Mouse (Mus musculus) thymus, adult 2 months (tissue): ENCODE data around the gene Xrcc2. TPM values are rescaled to one million over a fixed set of nuclear protein-coding genes. Genes with fewer than 3 reads are reported as not detected.

Experiments used
- DNase-seq: peaks from one replicate; pipeline ENCODE4 v3.0.0; 2021
- H3K27ac ChIP-seq: fragments of 200-500 bp; 2 replicates; pipeline ENCODE4 v1.5.1; 2012; ENCODE audit warnings: low read length, control low read depth; ENCODE audit not compliant: control insufficient read depth, insufficient read depth
- H3K27me3 ChIP-seq: fragments of 200-500 bp; 2 replicates; pipeline ENCODE4 v1.6.1; 2012; ENCODE audit warnings: mild to moderate bottlenecking, low read length, moderate library complexity, mixed read lengths; ENCODE audit not compliant: control insufficient read depth, insufficient read depth
- H3K36me3 ChIP-seq: fragments of 200-500 bp; 2 replicates; pipeline ENCODE4 v1.6.1; 2012; ENCODE audit warnings: mild to moderate bottlenecking, low read length, moderate library complexity; ENCODE audit not compliant: control insufficient read depth, insufficient read depth
- H3K4me1 ChIP-seq: fragments of 200-500 bp; replicated peaks from 2 replicates; pipeline ENCODE4 v1.6.1; 2012; ENCODE audit warnings: low read length; ENCODE audit not compliant: control insufficient read depth, insufficient read depth
- H3K4me3 ChIP-seq: fragments of 200-500 bp; 2 replicates; pipeline ENCODE4 v1.5.1; 2012; ENCODE audit warnings: mild to moderate bottlenecking, low read length, control low read depth, moderate library complexity; ENCODE audit not compliant: control insufficient read depth, insufficient read depth
- CTCF ChIP-seq: fragments of 200-500 bp; IDR thresholded peaks from 2 replicates; pipeline ENCODE4 v1.5.1; 2012; ENCODE audit warnings: mild to moderate bottlenecking, control low read depth, low read length, moderate library complexity, borderline replicate concordance; ENCODE audit not compliant: control insufficient read depth, poor library complexity, insufficient read depth; ENCODE audit errors: extremely low read depth
- POLR2A ChIP-seq: fragments of 200-500 bp; IDR thresholded peaks from 2 replicates; pipeline ENCODE4 v1.6.1; 2012; ENCODE audit warnings: mild to moderate bottlenecking, low read length, control low read depth, moderate library complexity; ENCODE audit not compliant: control insufficient read depth, poor library complexity, insufficient read depth; ENCODE audit errors: extremely low read depth
- WGBS: fragments of 180-500 bp; shearing (Covaris S2); methylation state at CpG from one replicate; pipeline ENCODE4 v1.1.7; 2018; 5-methylcytosine and 5-hydroxymethylcytosine counted together
- polyA plus RNA-seq: library from polyadenylated mRNA; depleted of rRNA; stranded (reverse); fragments of >200 nt; gene quantifications from 2 replicates; pipeline ENCODE4 v1.2.3, GENCODE M21; 2012; rRNA removed

Xrcc2 gene
- polyA plus RNA-seq, 1 experiment: 10.6 TPM

- no peak for DNase-seq
Measured at GRCm38 (mm10) chr5:25652435-25652834, 53.2 kb downstream of the Xrcc2 start.

GRCm38 (mm10) chr5:25645661-25646364, 59.8 kb downstream of the Xrcc2 start:
- H3K36me3 ChIP-seq: no peaks in the 10 kb centered on the region
- no peak for DNase-seq
- TF ChIP-seq CTCF: no peak
- no peak overlapping the region for H3K4me3 ChIP-seq
- WGBS: 92% methylated on average over 8 of the region's 8 CpGs
- H3K4me1 ChIP-seq: no peaks in the 10 kb centered on the region
- H3K27ac ChIP-seq: no peak overlapping the region
- H3K27me3 ChIP-seq: no peaks in the 10 kb centered on the region

More at GRCm38 (mm10) chr5:25652435-25652834, 53.2 kb downstream of the Xrcc2 start:
- H3K27me3 ChIP-seq: no peaks in the 10 kb centered on the region
- TF ChIP-seq CTCF: no peak
- TF ChIP-seq POLR2A: no peak
- no peaks in the 10 kb centered on the region for H3K4me1 ChIP-seq
- WGBS: 97% methylated on average over 7 of the region's 7 CpGs
- H3K36me3 ChIP-seq: no peaks in the 10 kb centered on the region
- no peak overlapping the region for H3K4me3 ChIP-seq
- H3K27ac ChIP-seq: no peak overlapping the region

GRCm38 (mm10) chr5:25644509-25644908, 61.1 kb downstream of the Xrcc2 start:
- WGBS: 96% methylated on average over 2 of the region's 2 CpGs
- peaks cover under 1% of the 10 kb centered on the region; the same call in 1 of the 2 replicates for H3K4me1 ChIP-seq
- DNase-seq: no peak
- H3K27ac ChIP-seq: no peak overlapping the region
- no peaks in the 10 kb centered on the region for H3K36me3 ChIP-seq
- no peak overlapping the region for H3K4me3 ChIP-seq
- H3K27me3 ChIP-seq: no peaks in the 10 kb centered on the region
- TF ChIP-seq POLR2A: no peak
- no peak for TF ChIP-seq CTCF

DNA sequence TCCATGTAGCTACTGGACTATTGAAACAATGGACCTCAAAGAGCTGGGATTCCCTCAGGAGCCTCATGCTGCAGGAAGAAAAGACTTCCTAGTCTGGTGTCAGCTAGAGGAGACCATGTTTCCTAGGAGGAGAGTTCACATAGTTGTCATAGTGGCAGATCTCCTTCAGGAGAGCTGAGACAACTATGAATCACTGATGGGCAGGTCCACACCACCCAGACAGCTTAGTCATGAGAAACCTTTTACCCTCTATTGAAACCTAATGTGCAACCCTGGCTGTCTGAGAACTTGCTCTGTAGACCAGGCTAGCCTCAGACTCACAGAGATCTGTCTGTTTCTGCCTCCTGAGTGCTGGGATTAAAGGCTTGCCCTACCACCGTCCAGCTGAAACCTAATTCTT, 62.9 kb downstream of the Xrcc2 start:
- WGBS: 88% methylated on average over 1 of the region's 1 CpGs

More for the DNA sequence above, 62.9 kb downstream of the Xrcc2 start:
- TF ChIP-seq POLR2A (no peak), CTCF (no peak)
- Histone ChIP-seq H3K36me3 (no peaks in the 10 kb centered on the region), H3K27ac (no peak overlapping the region), H3K4me3 (no peak overlapping the region), H3K27me3 (no peaks in the 10 kb centered on the region), H3K4me1 (peaks cover 5% of the 10 kb centered on the region)
- no peak for DNase-seq

Other genes starting within 250 kb of the Xrcc2 start
- gene Kmt2c, start 207.0 kb downstream of the Xrcc2 start, polyA plus RNA-seq: 41.7 and 42.6 TPM in 2 replicates
- 0.08 TPM in 2 replicates for gene Cct8l1, start 189.8 kb downstream of the Xrcc2 start, polyA plus RNA-seq
- 0.43 and 1.7 TPM in 2 replicates for gene Actr3b, start 54.2 kb upstream of the Xrcc2 start, polyA plus RNA-seq
- gene Gm21663, start 236.6 kb upstream of the Xrcc2 start, polyA plus RNA-seq: not detected in 2 replicates
- not detected in 2 replicates for gene Gm21671, start 248.6 kb upstream of the Xrcc2 start, polyA plus RNA-seq